Mouse (Mus musculus) embryonic facial prominence, embryonic 11.5 days (tissue): ENCODE measurements around the gene Rpap3. TPM values are rescaled to one million over a fixed set of nuclear protein-coding genes. Genes with fewer than 3 reads are reported as not detected.

Experiments
- ATAC-seq: fragments of 200-750 bp; cut with Nextera tagmentation; replicated peaks from 2 replicates; pipeline ENCODE4 v1.8.0; 2017; ENCODE audit warnings: low read depth; ENCODE audit not compliant: insufficient number of reproducible peaks, low FRiP score, low TSS enrichment
- DNase-seq: peaks from one replicate; pipeline ENCODE4 v3.0.0-alpha.2; 2015; ENCODE audit warnings: low spot score
- H3K27ac ChIP-seq: fragments of 300-500 bp; sonication (generic); replicated peaks from 2 replicates; pipeline ENCODE4 v1.5.1; 2014; ENCODE audit warnings: mild to moderate bottlenecking, low read depth, low read length, control low read depth
- H3K27me3 ChIP-seq: fragments of 300-500 bp; sonication (generic); 2 replicates; pipeline ENCODE4 v1.6.1; 2014; ENCODE audit warnings: mild to moderate bottlenecking, low read length, moderate library complexity, mixed read lengths; ENCODE audit not compliant: control insufficient read depth, insufficient read depth
- H3K36me3 ChIP-seq: fragments of 300-500 bp; sonication (generic); replicated peaks from 2 replicates; pipeline ENCODE4 v1.6.1; 2014; ENCODE audit warnings: low read depth, mild to moderate bottlenecking, low read length, moderate library complexity, mixed read lengths; ENCODE audit not compliant: control insufficient read depth, insufficient read depth
- H3K4me1 ChIP-seq: fragments of 300-500 bp; sonication (generic); 2 replicates; pipeline ENCODE4 v1.6.1; 2014; ENCODE audit warnings: low read length, mixed read lengths; ENCODE audit not compliant: control insufficient read depth, insufficient read depth
- H3K4me2 ChIP-seq: fragments of 300-500 bp; sonication (generic); 2 replicates; pipeline ENCODE4 v1.6.1; 2014; ENCODE audit warnings: low read depth, mild to moderate bottlenecking, control low read depth, low read length, moderate library complexity
- H3K4me3 ChIP-seq: fragments of 300-500 bp; sonication (generic); 2 replicates; pipeline ENCODE4 v1.5.1; 2014; ENCODE audit warnings: low read depth, low read length, control low read depth
- H3K9ac ChIP-seq: fragments of 300-500 bp; sonication (generic); replicated peaks from 2 replicates; pipeline ENCODE4 v1.6.1; 2014; ENCODE audit warnings: mild to moderate bottlenecking, control low read depth, low read length
- H3K9me3 ChIP-seq: fragments of 300-500 bp; sonication (generic); replicated peaks from 2 replicates; pipeline ENCODE4 v1.6.1; 2016; ENCODE audit warnings: mild to moderate bottlenecking, low read length, inconsistent platforms, mixed read lengths; ENCODE audit not compliant: control insufficient read depth
- WGBS: fragments of 180-500 bp; shearing (Covaris S2); extraction: QIAGEN DNeasy Blood & Tissue Kit; methylation state at CpG from one replicate; pipeline ENCODE4 v1.1.7; 2014; 5-methylcytosine and 5-hydroxymethylcytosine counted together
- polyA plus RNA-seq: library from polyadenylated mRNA; unstranded; fragments of >200 nt; fragmentation: Nextera tagmentation; extraction: Ambion mirVana; gene quantifications from 2 replicates; pipeline ENCODE4 v1.2.1, GENCODE M21; 2014

The Rpap3 gene
- polyA plus RNA-seq, 1 experiment from 2014 or later: 54.7 TPM

DNA sequence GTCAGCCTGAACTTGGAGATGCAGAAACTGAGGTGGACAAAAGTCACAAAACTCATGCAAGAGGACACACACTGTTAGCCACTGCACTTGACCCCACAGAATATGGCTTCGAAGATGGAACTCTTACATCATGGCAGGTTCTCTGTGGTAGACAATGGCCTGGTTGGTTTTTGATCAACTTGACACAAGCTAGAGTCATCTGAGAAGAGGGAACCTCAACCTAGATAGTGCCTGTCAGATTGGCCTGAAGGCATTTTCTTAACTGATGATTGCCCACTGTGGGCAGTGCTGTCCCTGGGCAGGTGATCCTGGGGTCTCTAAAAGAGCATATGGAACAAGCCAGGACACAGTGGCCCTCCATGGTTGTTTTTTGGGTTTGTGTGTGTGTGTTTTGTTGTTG, 10.1 kb upstream of the Rpap3 start:
- ATAC-seq (no peak), DNase-seq (no peak)
- H3K27me3 ChIP-seq: no peaks in the 10 kb centered on the region
- H3K4me2 ChIP-seq: no peak overlapping the region
- no peak overlapping the region for H3K4me3 ChIP-seq
- 94% methylated on average over 1 of the region's 1 CpGs for WGBS
- H3K27ac ChIP-seq: no peak overlapping the region
- H3K9ac ChIP-seq: no peak overlapping the region
- no peaks in the 10 kb centered on the region for H3K9me3 ChIP-seq
- H3K4me1 ChIP-seq: no peaks in the 10 kb centered on the region
- no peaks in the 10 kb centered on the region for H3K36me3 ChIP-seq

DNA sequence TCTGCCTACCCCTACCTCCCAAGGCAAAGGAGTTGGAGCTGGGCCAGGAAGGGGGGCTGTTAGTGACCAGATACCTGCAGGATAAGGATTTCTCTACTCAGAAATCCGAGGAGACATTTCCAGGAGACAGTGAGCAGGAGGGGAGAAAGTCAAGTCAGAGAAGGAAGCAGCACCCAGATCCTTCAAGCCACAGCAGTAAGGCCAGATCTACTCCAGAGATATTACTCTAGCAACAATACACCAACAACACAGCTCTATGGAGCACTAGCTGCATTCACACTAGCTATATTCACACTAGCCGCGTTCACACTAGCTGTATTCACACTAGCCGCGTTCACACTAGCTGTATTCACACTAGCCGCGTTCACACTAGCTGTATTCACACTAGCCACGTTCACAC, 9.5 kb upstream of the Rpap3 start:
- no peak overlapping the region for H3K4me2 ChIP-seq
- no peak overlapping the region for H3K4me3 ChIP-seq
- no peaks in the 10 kb centered on the region for H3K9me3 ChIP-seq
- ATAC-seq: no peak
- no peak overlapping the region for H3K9ac ChIP-seq
- no peaks in the 10 kb centered on the region for H3K4me1 ChIP-seq
- H3K36me3 ChIP-seq: no peaks in the 10 kb centered on the region
- 91% methylated on average over 8 of the region's 8 CpGs for WGBS
- H3K27ac ChIP-seq: no peak overlapping the region
- DNase-seq: no peak
- no peaks in the 10 kb centered on the region for H3K27me3 ChIP-seq

DNA sequence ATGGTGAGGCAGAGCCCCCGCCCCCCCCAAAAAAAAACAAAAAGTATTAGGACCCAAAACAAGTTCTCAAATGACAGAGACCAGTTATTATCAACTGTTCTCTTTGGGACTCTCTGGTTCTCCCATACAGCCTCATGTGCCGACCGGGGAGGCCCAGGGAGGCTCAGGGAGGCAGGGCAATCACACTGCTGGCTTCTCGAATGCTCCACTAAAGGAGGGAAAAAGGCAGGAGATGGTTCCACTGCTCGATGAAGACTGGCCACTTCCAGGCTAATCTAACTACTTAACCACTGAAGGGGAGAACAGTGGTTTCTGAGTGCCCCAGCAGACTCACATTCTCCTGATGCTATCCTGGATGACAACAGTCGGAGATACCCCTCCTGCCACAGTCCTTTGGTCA, 6.9 kb upstream of the Rpap3 start:
- no peaks in the 10 kb centered on the region for H3K36me3 ChIP-seq
- no peak overlapping the region for H3K27ac ChIP-seq
- no peak overlapping the region for H3K9ac ChIP-seq
- no peak overlapping the region for H3K4me2 ChIP-seq
- H3K4me1 ChIP-seq: no peaks in the 10 kb centered on the region
- H3K4me3 ChIP-seq: no peak overlapping the region
- ATAC-seq (no peak), DNase-seq (no peak)
- H3K27me3 ChIP-seq: no peaks in the 10 kb centered on the region
- 60% methylated on average over 6 of the region's 6 CpGs for WGBS
- H3K9me3 ChIP-seq: no peaks in the 10 kb centered on the region

DNA sequence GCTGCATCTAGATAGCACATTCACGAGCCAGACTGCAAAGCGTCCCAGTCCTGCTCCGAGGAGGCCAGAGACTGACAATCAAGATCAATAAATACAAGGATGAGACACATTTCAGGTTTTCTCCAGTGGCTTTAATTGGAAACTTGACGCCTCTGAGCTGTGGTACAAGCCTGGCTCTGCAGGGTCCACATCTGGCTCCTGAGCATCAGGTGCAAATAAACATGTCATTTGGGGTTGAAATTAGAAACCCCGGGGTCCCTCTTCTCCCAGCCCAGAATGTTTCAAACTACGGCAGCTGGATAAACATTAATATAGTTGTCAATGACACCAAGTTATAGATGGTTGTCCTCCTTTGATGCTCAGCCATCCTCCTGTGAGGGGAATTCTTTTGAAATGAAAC, 5.3 kb upstream of the Rpap3 start:
- ATAC-seq: no peak

DNA sequence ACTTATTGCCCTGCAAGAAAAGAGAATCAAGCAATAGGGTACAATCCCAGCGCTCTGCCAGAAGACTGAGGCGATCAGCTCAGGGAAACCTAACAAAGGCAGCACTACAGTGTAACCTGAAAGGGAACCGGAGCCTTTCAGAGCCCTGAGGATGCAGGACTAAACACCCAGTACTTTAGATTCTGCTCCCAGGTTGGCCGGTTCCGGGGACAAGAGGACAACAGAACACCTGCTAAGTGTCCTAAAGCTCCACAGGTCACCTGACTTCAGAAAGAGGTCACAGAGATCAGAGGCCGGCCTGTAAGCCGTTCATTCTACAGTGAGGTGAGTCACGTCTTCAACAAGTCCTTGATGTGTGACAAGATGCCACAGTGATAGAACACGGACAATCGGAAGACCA, 9.0 kb downstream of the Rpap3 start:
- peaks cover 4% of the 10 kb centered on the region for H3K36me3 ChIP-seq
- no peaks in the 10 kb centered on the region for H3K9me3 ChIP-seq
- H3K27me3 ChIP-seq: no peaks in the 10 kb centered on the region
- H3K4me3 ChIP-seq: no peak overlapping the region
- no peak overlapping the region for H3K4me2 ChIP-seq
- no peak overlapping the region for H3K27ac ChIP-seq
- ATAC-seq (no peak), DNase-seq (no peak)
- H3K9ac ChIP-seq: no peak overlapping the region
- 87% methylated on average over 10 of the region's 10 CpGs for WGBS
- H3K4me1 ChIP-seq: no peaks in the 10 kb centered on the region

More for the DNA sequence above, 5.3 kb upstream of the Rpap3 start:
- 51% methylated on average over 6 of the region's 6 CpGs for WGBS
- H3K27me3 ChIP-seq: no peaks in the 10 kb centered on the region
- no peak overlapping the region for H3K27ac ChIP-seq
- peak; percentile 22 for DNase-seq
- H3K4me2 ChIP-seq: no peak overlapping the region
- H3K9ac ChIP-seq: no peak overlapping the region
- H3K4me3 ChIP-seq: no peak overlapping the region
- no peaks in the 10 kb centered on the region for H3K9me3 ChIP-seq
- no peaks in the 10 kb centered on the region for H3K36me3 ChIP-seq
- H3K4me1 ChIP-seq: no peaks in the 10 kb centered on the region

DNA sequence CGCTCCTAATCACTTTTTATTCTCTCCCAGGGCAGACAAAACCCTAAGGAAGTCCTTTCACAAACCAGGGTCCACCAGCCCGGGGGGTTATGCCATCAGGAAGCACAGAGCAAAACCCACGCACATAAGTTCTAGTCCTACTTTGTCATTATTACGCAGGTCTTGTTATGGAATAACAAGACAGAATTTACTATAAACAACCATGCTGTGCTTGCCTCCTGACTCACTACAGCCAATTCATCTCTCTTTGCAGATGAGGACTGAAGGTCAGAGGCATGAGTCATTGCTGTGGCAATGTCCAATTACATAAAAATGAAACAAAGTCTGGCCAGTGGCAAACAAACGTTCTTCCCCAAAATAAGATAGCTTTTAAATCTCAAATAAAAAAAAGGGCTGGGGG, 12.2 kb downstream of the Rpap3 start:
- no peak for DNase-seq
- H3K9ac ChIP-seq: no peak overlapping the region
- H3K4me2 ChIP-seq: no peak overlapping the region
- H3K4me1 ChIP-seq: no peaks in the 10 kb centered on the region
- no peak overlapping the region for H3K4me3 ChIP-seq
- no peak overlapping the region for H3K27ac ChIP-seq
- H3K27me3 ChIP-seq: no peaks in the 10 kb centered on the region
- no peak for ATAC-seq
- H3K36me3 ChIP-seq: no peaks in the 10 kb centered on the region; the same call in none of the 2 replicates
- no peaks in the 10 kb centered on the region for H3K9me3 ChIP-seq
- WGBS: 87% methylated on average over 5 of the region's 5 CpGs

DNA sequence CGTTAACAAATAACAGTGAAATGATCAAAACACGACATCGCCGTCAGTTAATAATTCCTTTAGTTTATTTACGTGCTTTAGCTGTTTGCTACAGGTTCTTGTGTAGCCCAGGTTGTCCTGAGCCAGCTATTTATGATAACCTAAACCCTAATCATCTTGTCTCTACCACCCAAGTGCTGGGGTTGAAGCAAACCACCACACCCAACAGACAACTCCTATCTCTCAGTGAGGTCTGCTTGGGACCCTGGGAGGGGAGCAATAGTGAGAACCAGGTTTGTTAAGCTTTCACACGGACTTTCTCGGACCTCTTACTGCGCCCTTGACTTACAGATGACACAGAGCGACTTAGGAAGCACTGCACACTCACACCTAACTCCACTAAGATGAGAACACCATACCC, 21.5 kb downstream of the Rpap3 start:
- H3K36me3 ChIP-seq: peaks cover 10% of the 10 kb centered on the region
- DNase-seq (no peak), ATAC-seq (no peak)
- WGBS: 94% methylated on average over 9 of the region's 9 CpGs
- no peaks in the 10 kb centered on the region for H3K4me1 ChIP-seq
- H3K9me3 ChIP-seq: no peaks in the 10 kb centered on the region
- H3K4me2 ChIP-seq: no peak overlapping the region
- H3K27ac ChIP-seq: no peak overlapping the region
- H3K4me3 ChIP-seq: no peak overlapping the region
- no peak overlapping the region for H3K9ac ChIP-seq
- no peaks in the 10 kb centered on the region for H3K27me3 ChIP-seq

DNA sequence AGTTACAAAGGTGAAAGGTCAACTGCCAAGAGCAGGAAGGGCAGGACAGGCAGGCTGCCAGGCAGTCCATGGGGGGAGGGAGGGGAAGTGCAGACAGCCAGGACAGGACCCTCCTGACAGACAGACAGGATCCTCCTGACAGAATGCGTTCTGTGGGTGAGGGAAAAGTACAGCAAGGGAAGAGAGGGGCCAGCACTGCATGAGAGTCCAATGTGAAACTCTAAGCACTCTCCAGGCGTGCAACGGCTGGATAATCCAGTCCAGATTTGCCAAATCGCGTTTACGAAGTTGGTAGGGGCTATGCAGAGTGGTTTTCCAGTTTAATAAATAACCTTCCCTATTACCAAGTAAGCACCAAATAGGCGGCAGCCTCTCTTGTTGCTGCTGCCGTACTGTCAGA, 23.6 kb downstream of the Rpap3 start:
- Histone ChIP-seq H3K36me3 (peaks cover 9% of the 10 kb centered on the region), H3K27ac (no peak overlapping the region), H3K4me1 (no peaks in the 10 kb centered on the region), H3K9ac (no peak overlapping the region), H3K4me2 (no peak overlapping the region), H3K4me3 (no peak overlapping the region), H3K9me3 (no peaks in the 10 kb centered on the region), H3K27me3 (no peaks in the 10 kb centered on the region)
- DNase-seq (no peak), ATAC-seq (no peak)
- WGBS: 79% methylated on average over 8 of the region's 8 CpGs
